Mouse (Mus musculus): ENCODE results near the gene Sertad3.

Sertad3 gene

DNA sequence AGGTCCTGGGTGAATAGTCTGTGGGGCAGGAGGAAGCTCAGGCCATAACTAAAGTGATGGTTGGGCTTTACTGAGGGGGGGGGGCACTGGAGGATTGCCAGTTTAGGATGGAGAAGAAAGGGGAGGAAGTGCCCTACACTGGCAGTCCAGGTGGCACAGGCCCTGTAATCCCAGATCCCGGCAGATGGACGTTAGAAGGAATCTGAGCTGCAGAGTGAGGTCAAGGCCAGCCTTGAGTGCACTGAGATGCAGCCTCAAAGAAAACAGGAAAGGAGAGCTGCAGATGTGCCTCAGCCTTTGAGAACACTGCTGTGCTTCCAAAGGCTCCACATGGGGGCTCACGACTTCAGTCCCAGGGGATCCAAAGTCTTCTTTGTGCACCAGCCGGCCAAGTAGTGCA lies 5.9 kb upstream of the Sertad3 start:
- DNase-seq (ENCODE audit: low spot score in 2 of 2) = no peak

DNA sequence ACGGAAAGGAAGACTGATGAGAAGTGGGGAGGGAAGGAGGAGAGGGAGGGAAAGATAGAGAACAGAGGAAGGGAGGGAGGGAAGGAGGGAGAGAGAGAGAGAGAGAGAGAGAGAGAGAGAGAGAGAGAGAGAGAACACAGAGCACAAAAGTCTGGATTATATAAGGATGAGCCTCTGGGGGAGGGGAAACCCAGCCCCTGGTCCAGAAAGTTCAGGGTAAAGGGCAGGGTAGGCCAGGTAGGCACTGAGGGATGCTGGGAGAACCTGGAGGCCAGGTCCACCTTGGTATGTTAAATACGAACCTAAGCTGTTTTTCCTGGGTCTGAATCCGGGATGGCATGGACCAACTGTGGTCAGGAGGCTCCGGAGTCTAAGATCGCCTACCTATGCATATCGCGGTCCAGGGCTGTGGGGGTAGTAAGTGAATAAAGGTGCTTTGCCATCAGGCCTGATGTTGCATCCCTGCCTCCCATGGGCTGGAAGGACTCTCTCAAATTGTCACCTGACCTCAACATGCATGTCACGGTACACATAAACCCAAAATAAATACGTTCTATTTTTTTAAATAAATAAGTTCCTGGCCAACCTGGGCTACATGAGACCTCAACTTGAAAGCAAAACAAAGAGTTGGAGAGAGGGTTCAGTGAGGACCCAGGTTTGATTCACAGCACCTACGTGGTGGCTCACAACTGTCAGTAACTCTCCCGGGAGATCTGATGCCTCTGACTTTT lies 2.0 kb upstream of the Sertad3 start:
- no peak for DNase-seq (ENCODE audit: low spot score in 2 of 2)

GRCm38 (mm10) chr7:27472596-27472995 lies 972 bp upstream of the Sertad3 start:
- no peak for DNase-seq (ENCODE audit: low spot score in 2 of 2)

- DNase-seq (ENCODE audit: low spot score in 2 of 2) = no peak
These were observed 394 bp downstream of the Sertad3 start for GRCm38 (mm10) chr7:27473835-27474489.

GRCm38 (mm10) chr7:27474490-27474954 lies 954 bp downstream of the Sertad3 start:
- DNase-seq (ENCODE audit: low spot score in 2 of 2) = peak; percentile 97 to 98

GRCm38 (mm10) chr7:27475596-27475995 lies 2.0 kb downstream of the Sertad3 start:
- DNase-seq (ENCODE audit: low spot score in 2 of 2) = no peak

DNA sequence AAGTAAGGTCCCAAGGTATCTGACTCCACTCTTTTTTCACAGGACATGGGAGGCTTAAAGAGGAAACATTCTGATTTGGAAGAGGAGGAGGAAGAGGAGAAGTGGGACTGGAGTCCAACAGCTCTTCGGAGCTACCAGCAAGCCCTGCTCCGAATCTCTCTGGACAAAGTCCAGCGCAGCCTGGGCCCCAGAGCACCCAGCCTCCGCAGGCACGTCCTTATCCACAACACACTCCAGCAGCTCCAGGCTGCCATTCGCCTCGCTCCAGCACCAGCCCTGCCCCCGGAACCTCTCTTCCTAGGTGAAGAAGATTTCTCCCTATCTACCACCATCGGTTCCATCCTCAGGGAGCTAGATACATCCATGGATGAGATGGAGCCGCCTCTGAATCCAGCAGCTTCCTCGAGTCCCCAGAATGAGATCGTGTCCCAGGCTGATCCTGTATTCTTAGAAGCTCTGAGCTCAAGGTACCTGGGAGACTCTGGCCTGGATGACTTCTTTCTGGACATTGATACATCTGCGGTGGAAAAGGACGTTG lies 2.6 kb downstream of the Sertad3 start:
- DNase-seq (ENCODE audit: low spot score in 2 of 2) = no peak

DNA sequence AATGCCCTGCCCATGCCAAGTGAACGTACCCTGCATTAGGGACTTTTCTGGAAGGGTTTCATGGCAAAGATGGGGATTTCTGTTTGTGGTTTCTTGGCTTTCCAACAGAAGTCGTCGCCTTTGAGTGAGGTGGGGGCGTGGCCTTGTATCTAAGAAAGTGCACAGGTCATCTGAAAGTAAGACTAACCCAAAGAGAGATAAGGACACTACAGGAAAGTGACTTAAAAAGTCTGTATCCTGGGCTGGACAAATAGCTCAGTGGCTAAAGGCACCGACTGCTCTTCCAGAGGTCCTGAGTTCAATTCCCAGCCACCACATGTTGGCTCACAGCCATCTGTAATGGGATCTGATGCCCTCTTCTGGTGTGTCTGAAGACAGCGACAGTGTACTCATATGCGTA lies 5.0 kb downstream of the Sertad3 start:
- no peak for DNase-seq (ENCODE audit: low spot score in 2 of 2)

GRCm38 (mm10) chr7:27479750-27480149 lies 6.2 kb downstream of the Sertad3 start:
- no peak for DNase-seq (ENCODE audit: low spot score in 2 of 2)

- no peak for DNase-seq (ENCODE audit: low spot score in 2 of 2)
These were observed 6.9 kb downstream of the Sertad3 start for GRCm38 (mm10) chr7:27480506-27480905.

- no peak for DNase-seq (ENCODE audit: low spot score in 2 of 2)
These were observed 7.5 kb downstream of the Sertad3 start for GRCm38 (mm10) chr7:27480927-27481626.

DNA sequence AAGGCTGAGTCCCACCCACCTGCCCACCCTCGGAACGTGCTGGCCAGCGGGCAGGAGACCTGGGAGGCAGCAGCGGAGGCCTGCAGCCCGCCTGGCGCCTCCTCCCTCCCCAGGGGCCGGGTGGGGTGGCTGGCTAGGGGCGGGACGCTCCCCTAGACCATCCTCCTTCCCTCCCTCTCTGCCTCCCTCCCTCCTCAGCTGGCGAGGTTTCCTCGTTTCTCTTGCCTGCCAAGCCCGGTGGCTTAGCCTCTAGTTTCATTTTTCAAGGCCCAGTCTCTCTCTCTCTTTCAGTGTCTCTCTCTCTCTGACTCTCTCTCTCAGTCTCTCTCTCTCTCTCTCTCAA lies 8.0 kb downstream of the Sertad3 start:
- peak; percentile 86 to 93 for DNase-seq (ENCODE audit: low spot score in 2 of 2)

DNA sequence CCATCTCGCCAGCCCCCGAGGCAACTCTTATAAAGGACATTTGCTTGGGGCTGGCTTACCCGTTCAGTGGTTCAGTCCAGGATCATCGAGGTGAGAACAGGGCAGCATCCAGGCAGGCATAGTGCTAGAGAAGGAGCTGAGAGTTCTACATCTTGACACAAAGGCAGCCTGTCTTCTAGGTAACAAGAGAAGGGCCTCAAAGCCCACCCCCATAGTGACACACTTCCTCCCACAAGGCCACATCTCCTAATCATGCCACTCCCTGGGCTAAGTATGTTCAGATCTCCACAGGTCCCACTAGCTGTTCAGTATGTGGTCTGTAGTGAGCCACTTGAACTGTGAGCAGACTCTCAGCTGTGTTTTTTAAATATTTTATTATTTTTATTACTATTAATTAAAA lies 10.3 kb downstream of the Sertad3 start:
- DNase-seq (ENCODE audit: low spot score in 2 of 2) = no peak

DNA sequence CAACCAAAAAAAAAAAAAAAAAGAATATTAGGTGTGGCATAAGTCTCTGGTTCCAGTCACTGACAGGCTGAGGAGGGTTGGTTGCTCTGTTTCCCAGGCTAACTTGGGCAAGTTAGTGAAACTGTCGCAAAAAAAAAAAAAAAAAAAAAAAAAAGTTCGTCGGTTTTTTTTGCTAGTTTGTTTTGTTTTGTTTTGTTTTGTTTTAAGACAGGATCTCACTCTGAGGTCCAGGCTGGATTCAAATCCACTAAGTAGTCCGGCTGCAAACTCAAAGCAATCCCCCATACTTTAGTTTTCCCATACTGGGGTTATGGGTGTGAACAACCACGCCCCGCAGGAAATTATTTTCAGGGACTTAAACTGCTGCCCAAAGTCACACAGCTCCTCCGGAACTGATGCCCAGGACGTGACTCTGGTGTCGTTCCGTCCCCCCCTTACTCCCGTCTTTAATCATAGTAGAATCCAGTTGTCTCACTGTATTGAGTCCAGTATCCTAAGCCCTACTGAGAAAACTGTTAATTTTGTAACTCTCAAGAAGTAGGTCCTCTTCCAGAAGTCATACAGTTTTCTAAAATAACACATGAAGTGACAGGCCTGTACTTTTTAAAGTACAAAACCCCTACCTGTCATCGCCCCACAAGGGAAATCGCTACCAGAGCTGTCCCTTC lies 12.7 kb downstream of the Sertad3 start:
- DNase-seq (ENCODE audit: low spot score in 2 of 2) = peak in 1 of 2 experiments; percentile 37

GRCm38 (mm10) chr7:27486770-27487697 lies 13.5 kb downstream of the Sertad3 start, which contains the start of gene Sertad1:
Sertad1 (plus strand) TSS chr7:27486910.
- DNase-seq (ENCODE audit: low spot score in 2 of 2) = peak; percentile 100

DNA sequence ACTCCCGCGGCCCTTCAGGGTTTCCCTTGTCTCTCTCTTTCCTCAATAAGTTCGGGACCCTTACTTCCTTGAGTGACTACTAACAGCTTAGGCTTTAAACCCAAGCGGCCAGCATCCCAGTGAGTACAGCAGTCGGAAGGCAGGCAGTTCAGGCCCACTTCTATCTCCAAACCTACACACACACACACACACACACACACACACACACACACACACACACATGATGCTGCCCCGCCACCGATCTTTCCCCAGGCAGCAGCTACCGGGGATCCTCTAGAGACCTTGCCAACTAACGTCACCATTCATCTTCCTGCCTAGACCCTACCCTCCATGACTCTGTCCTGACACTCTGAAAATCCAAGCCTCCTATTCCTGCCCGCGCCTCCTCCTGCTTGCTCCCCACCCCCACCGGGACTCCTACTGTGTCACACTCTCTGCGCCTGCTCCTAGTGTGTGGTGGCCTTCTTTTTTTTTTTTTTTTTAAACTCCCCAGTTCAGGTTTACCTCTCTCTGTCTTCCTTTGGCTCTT lies 14.2 kb downstream of the Sertad3 start:
- peak; percentile 51 to 62 for DNase-seq (ENCODE audit: low spot score in 2 of 2)

GRCm38 (mm10) chr7:27489270-27489869 lies 15.8 kb downstream of the Sertad3 start:
- no peak for DNase-seq (ENCODE audit: low spot score in 2 of 2)

GRCm38 (mm10) chr7:27490227-27490542 lies 16.6 kb downstream of the Sertad3 start:
- no peak for DNase-seq (ENCODE audit: low spot score in 2 of 2)

- DNase-seq (ENCODE audit: low spot score in 2 of 2) = peak; percentile 91 to 95
These were observed 17.2 kb downstream of the Sertad3 start for GRCm38 (mm10) chr7:27490543-27491329.

All from urinary bladder, postnatal 36 days (tissue).